Mouse (Mus musculus): ENCODE data around the gene Rap2a. TPM values are rescaled to one million over a fixed set of nuclear protein-coding genes. Genes with fewer than 3 reads are reported as not detected.

Rap2a gene
- polyA plus RNA-seq, 1 experiment from 2014 or later: 11.8 TPM

DNA sequence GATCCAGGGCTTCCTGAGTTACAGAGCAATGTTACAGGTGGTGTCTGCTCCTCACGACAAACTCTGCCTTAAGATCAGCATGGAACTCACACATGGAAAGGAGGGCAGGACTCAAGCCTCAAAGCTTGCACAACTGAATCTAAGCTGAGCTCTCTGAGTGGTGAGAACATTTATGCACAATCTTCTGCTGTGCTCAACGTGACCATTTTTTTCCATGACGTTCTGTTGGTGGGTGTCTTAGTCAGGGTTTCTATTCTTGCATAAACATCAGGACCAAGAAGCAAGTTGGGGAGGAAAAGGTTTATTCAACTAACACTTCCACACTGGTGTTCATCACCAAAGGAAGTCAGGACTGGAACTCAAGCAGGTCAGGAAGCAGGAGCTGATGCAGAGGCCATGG is 57.7 kb downstream of the Rap2a start:
- ATAC-seq (ENCODE audit: insufficient number of reproducible peaks, low FRiP score, low TSS enrichment, low read depth): no peak
- Histone ChIP-seq H3K4me2 (ENCODE audit: low read depth, severe bottlenecking) (no peak overlapping the region), H3K9ac (ENCODE audit: low read length) (no peak overlapping the region), H3K9me3 (ENCODE audit: control insufficient read depth, low read length) (no peaks in the 10 kb centered on the region), H3K4me3 (ENCODE audit: low read depth, low read length) (no peak overlapping the region), H3K36me3 (ENCODE audit: control insufficient read depth, insufficient read depth, low read length) (no peaks in the 10 kb centered on the region), H3K27me3 (ENCODE audit: control insufficient read depth, insufficient read depth, low read length) (no peaks in the 10 kb centered on the region), H3K27ac (replicated peaks; ENCODE audit: low read depth, low read length) (no peak overlapping the region), H3K4me1 (ENCODE audit: control insufficient read depth, insufficient read depth, low read length) (no peaks in the 10 kb centered on the region)
- no peak for DNase-seq (ENCODE audit: low spot score)
- WGBS: 91% methylated on average over 3 of the region's 3 CpGs

DNA sequence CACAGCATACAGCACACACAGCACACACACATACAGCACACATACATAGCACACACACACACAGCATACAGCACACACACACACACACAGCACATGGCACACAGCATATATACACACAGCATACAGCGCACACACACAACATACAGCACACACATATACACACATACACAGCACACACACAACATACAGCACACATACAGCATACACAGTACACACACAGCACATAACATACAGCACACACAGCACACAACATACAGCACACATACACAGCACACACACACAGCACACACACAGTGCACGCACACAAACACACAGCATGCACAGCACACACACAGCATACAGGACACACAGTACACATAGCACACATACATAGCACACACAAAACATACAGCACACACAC is 60.9 kb downstream of the Rap2a start:
- H3K27me3 ChIP-seq (ENCODE audit: control insufficient read depth, insufficient read depth, low read length): no peaks in the 10 kb centered on the region
- DNase-seq (ENCODE audit: low spot score) (no peak), ATAC-seq (ENCODE audit: insufficient number of reproducible peaks, low FRiP score, low TSS enrichment, low read depth) (0 out of 2 replicates have a peak, but pooled peaks have one; percentile 31)
- no peak overlapping the region for H3K4me3 ChIP-seq (ENCODE audit: low read depth, low read length)
- no peak overlapping the region for H3K27ac ChIP-seq (replicated peaks; ENCODE audit: low read depth, low read length)
- H3K9ac ChIP-seq (ENCODE audit: low read length): no peak overlapping the region
- H3K4me2 ChIP-seq (ENCODE audit: low read depth, severe bottlenecking): no peak overlapping the region
- no peaks in the 10 kb centered on the region for H3K4me1 ChIP-seq (ENCODE audit: control insufficient read depth, insufficient read depth, low read length)
- H3K36me3 ChIP-seq (ENCODE audit: control insufficient read depth, insufficient read depth, low read length): no peaks in the 10 kb centered on the region
- WGBS: 84% methylated on average over 2 of the region's 2 CpGs
- no peaks in the 10 kb centered on the region for H3K9me3 ChIP-seq (ENCODE audit: control insufficient read depth, low read length)

DNA sequence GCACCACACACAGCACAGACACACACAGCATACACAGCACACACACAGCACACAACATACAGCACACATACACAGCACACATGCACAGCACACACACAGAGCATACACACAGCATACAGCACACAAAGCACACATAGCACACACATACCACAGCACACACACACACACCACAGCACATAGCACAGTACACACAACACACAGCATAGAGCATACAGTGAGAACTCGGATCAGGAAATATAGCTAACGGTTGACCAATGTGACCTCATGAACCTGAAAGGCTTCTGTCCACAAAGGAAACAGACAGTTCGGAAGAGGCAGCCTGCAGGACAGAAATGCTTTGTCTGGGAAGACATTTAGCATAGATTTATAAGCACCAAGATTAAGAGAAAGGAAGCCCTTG is 61.4 kb downstream of the Rap2a start:
- ATAC-seq (ENCODE audit: insufficient number of reproducible peaks, low FRiP score, low TSS enrichment, low read depth): no peak
- Histone ChIP-seq H3K4me3 (ENCODE audit: low read depth, low read length) (no peak overlapping the region), H3K27ac (replicated peaks; ENCODE audit: low read depth, low read length) (no peak overlapping the region), H3K9me3 (ENCODE audit: control insufficient read depth, low read length) (no peaks in the 10 kb centered on the region), H3K4me1 (ENCODE audit: control insufficient read depth, insufficient read depth, low read length) (no peaks in the 10 kb centered on the region), H3K9ac (ENCODE audit: low read length) (no peak overlapping the region), H3K27me3 (ENCODE audit: control insufficient read depth, insufficient read depth, low read length) (no peaks in the 10 kb centered on the region), H3K4me2 (ENCODE audit: low read depth, severe bottlenecking) (no peak overlapping the region), H3K36me3 (ENCODE audit: control insufficient read depth, insufficient read depth, low read length) (no peaks in the 10 kb centered on the region)
- no peak for DNase-seq (ENCODE audit: low spot score)
- WGBS: 87% methylated on average over 3 of the region's 3 CpGs

DNA sequence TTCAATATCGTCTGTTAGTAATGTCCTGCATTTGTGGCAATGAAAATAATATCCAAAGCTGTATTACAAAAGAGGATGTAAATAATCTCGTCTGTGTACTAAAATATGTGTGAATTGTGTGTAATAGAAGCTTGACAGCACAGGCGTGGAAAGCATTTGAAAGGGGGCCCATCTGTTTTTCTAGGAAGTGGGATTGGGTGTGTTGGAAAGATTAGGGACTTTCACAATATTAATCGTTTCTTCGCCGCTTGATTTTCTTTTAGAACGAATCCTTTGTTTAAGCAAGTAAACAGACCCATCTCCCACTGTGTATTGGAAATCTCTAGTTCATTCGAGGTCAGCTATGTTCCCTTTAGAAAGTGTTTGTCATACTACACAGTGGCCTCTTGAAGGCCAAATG is 64.2 kb downstream of the Rap2a start:
- H3K4me2 ChIP-seq (ENCODE audit: low read depth, severe bottlenecking): no peak overlapping the region
- H3K9ac ChIP-seq (ENCODE audit: low read length): no peak overlapping the region
- DNase-seq (ENCODE audit: low spot score) (no peak), ATAC-seq (ENCODE audit: insufficient number of reproducible peaks, low FRiP score, low TSS enrichment, low read depth) (no peak)
- no peaks in the 10 kb centered on the region for H3K27me3 ChIP-seq (ENCODE audit: control insufficient read depth, insufficient read depth, low read length)
- H3K9me3 ChIP-seq (ENCODE audit: control insufficient read depth, low read length): no peaks in the 10 kb centered on the region
- H3K4me1 ChIP-seq (ENCODE audit: control insufficient read depth, insufficient read depth, low read length): no peaks in the 10 kb centered on the region
- H3K4me3 ChIP-seq (ENCODE audit: low read depth, low read length): no peak overlapping the region
- H3K36me3 ChIP-seq (ENCODE audit: control insufficient read depth, insufficient read depth, low read length): no peaks in the 10 kb centered on the region
- 83% methylated on average over 8 of the region's 8 CpGs for WGBS
- H3K27ac ChIP-seq (replicated peaks; ENCODE audit: low read depth, low read length): no peak overlapping the region

DNA sequence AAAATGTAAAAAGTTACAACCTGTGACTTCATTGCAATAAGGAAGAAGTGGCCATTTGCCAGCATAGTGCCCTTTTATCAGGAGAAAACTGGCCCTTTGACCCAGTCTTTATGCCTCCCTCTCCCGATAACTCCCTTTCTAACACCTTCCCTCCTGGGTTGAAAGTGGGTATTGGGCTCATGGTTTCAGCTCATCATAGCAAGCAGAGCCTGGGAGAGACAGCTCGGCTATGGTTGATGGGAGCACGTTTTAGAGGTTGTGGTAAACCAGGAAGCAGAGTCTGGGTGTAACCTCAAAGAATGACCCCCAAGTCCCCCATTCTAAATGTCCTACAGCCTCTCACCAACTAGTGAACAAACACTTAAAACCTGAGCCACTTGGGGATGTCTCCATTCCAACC is 64.7 kb downstream of the Rap2a start:
- ATAC-seq (ENCODE audit: insufficient number of reproducible peaks, low FRiP score, low TSS enrichment, low read depth) (no peak), DNase-seq (ENCODE audit: low spot score) (no peak)
- Histone ChIP-seq H3K4me1 (ENCODE audit: control insufficient read depth, insufficient read depth, low read length) (no peaks in the 10 kb centered on the region), H3K27me3 (ENCODE audit: control insufficient read depth, insufficient read depth, low read length) (no peaks in the 10 kb centered on the region), H3K36me3 (ENCODE audit: control insufficient read depth, insufficient read depth, low read length) (no peaks in the 10 kb centered on the region), H3K4me2 (ENCODE audit: low read depth, severe bottlenecking) (no peak overlapping the region), H3K9me3 (ENCODE audit: control insufficient read depth, low read length) (no peaks in the 10 kb centered on the region), H3K4me3 (ENCODE audit: low read depth, low read length) (no peak overlapping the region), H3K27ac (replicated peaks; ENCODE audit: low read depth, low read length) (no peak overlapping the region), H3K9ac (ENCODE audit: low read length) (no peak overlapping the region)
- WGBS: 79% methylated on average over 3 of the region's 3 CpGs

DNA sequence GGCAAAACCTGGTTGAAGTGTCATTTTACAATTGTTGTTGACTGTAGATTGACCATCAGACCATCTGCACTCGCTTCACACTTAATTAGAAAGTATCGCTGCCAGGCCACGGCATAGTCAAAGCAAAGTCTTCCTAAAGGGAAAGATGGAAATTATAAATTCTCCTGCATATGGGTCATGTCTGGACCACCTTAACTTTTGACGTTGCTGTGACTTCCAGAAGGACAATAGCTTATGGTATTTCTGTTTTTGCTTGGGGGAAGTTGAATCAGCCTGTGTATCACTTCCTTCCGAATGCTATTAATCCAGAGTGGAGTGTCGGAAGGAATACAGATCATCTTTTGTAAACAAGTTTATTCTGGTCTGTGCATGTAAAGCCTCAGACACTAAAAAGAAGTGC is 65.6 kb downstream of the Rap2a start:
- no peak overlapping the region for H3K4me2 ChIP-seq (ENCODE audit: low read depth, severe bottlenecking)

DNA sequence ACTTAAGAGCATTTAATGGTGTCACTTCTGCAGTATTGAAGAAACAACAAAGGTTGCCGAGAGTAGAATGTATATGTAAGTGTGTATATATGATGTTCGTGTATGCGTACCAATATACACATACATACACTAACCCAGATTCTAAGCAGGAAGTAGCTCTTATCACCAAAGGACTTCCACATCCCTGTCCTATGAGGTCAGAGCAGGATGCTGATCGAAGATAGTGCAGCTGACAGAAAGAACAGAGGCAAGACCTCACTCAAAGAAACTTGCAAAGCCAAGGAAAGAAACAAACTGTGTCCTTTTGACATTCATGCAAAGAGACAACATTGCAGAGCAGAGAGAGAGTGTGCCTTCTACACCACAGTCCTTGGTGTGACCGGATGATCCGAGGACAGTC is 66.3 kb downstream of the Rap2a start:
- Histone ChIP-seq H3K9me3 (ENCODE audit: control insufficient read depth, low read length) (no peaks in the 10 kb centered on the region), H3K27me3 (ENCODE audit: control insufficient read depth, insufficient read depth, low read length) (no peaks in the 10 kb centered on the region), H3K36me3 (ENCODE audit: control insufficient read depth, insufficient read depth, low read length) (no peaks in the 10 kb centered on the region), H3K4me2 (ENCODE audit: low read depth, severe bottlenecking) (no peak overlapping the region), H3K4me1 (ENCODE audit: control insufficient read depth, insufficient read depth, low read length) (no peaks in the 10 kb centered on the region), H3K4me3 (ENCODE audit: low read depth, low read length) (no peak overlapping the region), H3K27ac (replicated peaks; ENCODE audit: low read depth, low read length) (no peak overlapping the region), H3K9ac (ENCODE audit: low read length) (no peak overlapping the region)
- ATAC-seq (ENCODE audit: insufficient number of reproducible peaks, low FRiP score, low TSS enrichment, low read depth): no peak
- no peak for DNase-seq (ENCODE audit: low spot score)
- 92% methylated on average over 6 of the region's 6 CpGs for WGBS

More for the DNA sequence above, 65.6 kb downstream of the Rap2a start:
- Histone ChIP-seq H3K27ac (replicated peaks; ENCODE audit: low read depth, low read length) (no peak overlapping the region), H3K4me3 (ENCODE audit: low read depth, low read length) (no peak overlapping the region), H3K9ac (ENCODE audit: low read length) (no peak overlapping the region), H3K9me3 (ENCODE audit: control insufficient read depth, low read length) (no peaks in the 10 kb centered on the region), H3K27me3 (ENCODE audit: control insufficient read depth, insufficient read depth, low read length) (no peaks in the 10 kb centered on the region), H3K4me1 (ENCODE audit: control insufficient read depth, insufficient read depth, low read length) (no peaks in the 10 kb centered on the region), H3K36me3 (ENCODE audit: control insufficient read depth, insufficient read depth, low read length) (no peaks in the 10 kb centered on the region)
- DNase-seq (ENCODE audit: low spot score) (no peak), ATAC-seq (ENCODE audit: insufficient number of reproducible peaks, low FRiP score, low TSS enrichment, low read depth) (no peak)
- 89% methylated on average over 6 of the region's 6 CpGs for WGBS

DNA sequence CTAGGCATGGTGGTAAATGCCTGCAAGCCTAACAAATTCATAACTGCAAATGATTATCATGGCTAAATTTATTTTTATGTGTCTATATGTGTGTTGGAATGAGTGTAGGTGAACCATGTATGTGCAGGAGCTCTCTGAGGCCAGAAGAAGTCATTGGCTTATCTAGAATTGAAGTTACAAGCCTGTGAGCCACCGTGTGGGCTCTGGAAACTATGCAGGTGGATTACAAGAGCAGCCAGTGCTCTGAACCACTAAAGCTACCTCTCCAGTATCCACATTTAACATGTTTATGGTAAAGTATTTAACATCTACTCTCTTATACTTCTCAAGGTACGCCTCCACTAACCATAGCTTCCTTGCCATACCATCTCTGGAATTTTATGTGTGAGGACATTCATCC is 66.7 kb downstream of the Rap2a start:
- no peaks in the 10 kb centered on the region for H3K27me3 ChIP-seq (ENCODE audit: control insufficient read depth, insufficient read depth, low read length)
- H3K9me3 ChIP-seq (ENCODE audit: control insufficient read depth, low read length): no peaks in the 10 kb centered on the region
- H3K27ac ChIP-seq (replicated peaks; ENCODE audit: low read depth, low read length): no peak overlapping the region
- H3K4me1 ChIP-seq (ENCODE audit: control insufficient read depth, insufficient read depth, low read length): no peaks in the 10 kb centered on the region
- no peak overlapping the region for H3K4me2 ChIP-seq (ENCODE audit: low read depth, severe bottlenecking)
- ATAC-seq (ENCODE audit: insufficient number of reproducible peaks, low FRiP score, low TSS enrichment, low read depth) (no peak), DNase-seq (ENCODE audit: low spot score) (no peak)
- WGBS: 85% methylated on average over 2 of the region's 2 CpGs
- no peak overlapping the region for H3K9ac ChIP-seq (ENCODE audit: low read length)
- H3K36me3 ChIP-seq (ENCODE audit: control insufficient read depth, insufficient read depth, low read length): no peaks in the 10 kb centered on the region
- no peak overlapping the region for H3K4me3 ChIP-seq (ENCODE audit: low read depth, low read length)

Data from limb, embryonic 11.5 days (tissue).